Mouse (Mus musculus) layer of hippocampus, adult 2 months (tissue): ENCODE results near the gene Tifab. TPM values are rescaled to one million over a fixed set of nuclear protein-coding genes. Genes with fewer than 3 reads are reported as not detected.
A peak's percentile ranks its signal among the peaks of the same experiment; 100 is the strongest.

Experiments
- DNase-seq, 2 experiments: peaks; one replicate each; pipeline ENCODE4 v3.0.0; 2022; ENCODE audit warnings: low spot score in 2 of 2
- H3K27ac ChIP-seq: fragments of 200-600 bp; 2 replicates; pipeline ENCODE4 v1.8.1; 2022
- H3K4me3 ChIP-seq: fragments of 200-600 bp; 2 replicates; pipeline ENCODE4 v1.8.1; 2022; ENCODE audit warnings: mild to moderate bottlenecking
- CTCF ChIP-seq: fragments of 200-600 bp; conservative IDR thresholded peaks from 2 replicates; pipeline ENCODE4 v1.8.1; 2022; ENCODE audit warnings: antibody characterized with exemption, mild to moderate bottlenecking, moderate library complexity
- long read RNA-seq, 2 experiments: library from polyadenylated mRNA; stranded (forward); transcript quantifications; one replicate each; pipeline ENCODE4 v2.0.0; 2021; ENCODE audit warnings: borderline mapping rate in 2 of 2
- total RNA-seq, 2 experiments: library from RNA; stranded (reverse); gene quantifications; 2 replicates each; pipeline ENCODE4 v1.2.3; 2021

The Tifab gene
- total RNA-seq: 1 to 10 TPM; 1.7 to 1.8 TPM
- long read RNA-seq, experiment 1: 0 reads
- long read RNA-seq, experiment 2, partial matches to known transcripts: 0 of 2 reads
- long read RNA-seq, experiment 2, other reads (novel, unspliced or antisense): 1 of 2 reads

DNA sequence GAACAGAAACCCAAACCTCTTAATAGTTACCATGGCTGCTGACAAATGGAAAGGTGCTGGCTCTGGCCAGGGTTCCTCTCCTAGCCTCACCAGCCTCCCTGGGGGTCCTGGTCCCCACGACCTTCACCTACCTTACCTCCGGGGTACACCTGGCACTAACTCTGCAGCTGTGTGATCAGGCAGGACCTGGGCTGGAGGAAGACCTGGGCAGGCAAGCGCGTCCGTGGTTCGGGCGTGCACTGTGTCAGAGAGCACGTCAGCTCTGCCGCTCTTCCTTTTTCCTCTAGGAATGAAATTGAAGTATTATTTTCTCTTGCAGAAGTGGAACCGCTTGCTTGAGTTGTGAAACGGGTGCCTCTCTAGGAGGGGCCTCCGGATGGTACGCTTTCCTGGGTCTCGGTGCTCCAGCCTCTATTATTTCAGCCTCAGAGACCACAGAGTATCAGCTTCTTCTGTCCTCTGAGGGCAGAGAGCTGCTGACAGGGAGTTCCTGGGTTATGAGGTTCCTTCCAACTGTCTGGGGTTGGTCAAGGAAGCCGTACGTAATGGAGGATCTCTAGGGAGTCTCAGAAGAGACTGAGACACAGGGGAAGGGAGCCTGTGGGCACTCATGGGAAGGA is at the start of gene Tifab:
TSS of gene Tifab (minus strand) at position 470 of the 620 bp plus-strand sequence.
- no peak within 1 kb of the TSS for H3K27ac ChIP-seq
- DNase-seq: no peak
- no peak within 1 kb of the TSS for H3K4me3 ChIP-seq

GRCm38 (mm10) chr13:56226175-56226954 is 47.7 kb upstream of the Tifab start:
- Histone ChIP-seq H3K4me3 (no peak overlapping the region), H3K27ac (peak overlapping the region; percentile 79)
- DNase-seq: peak; percentile 58 to 77
- TF ChIP-seq CTCF: 0 out of 2 replicates have a peak, but pooled peaks have one; percentile 23

More for the DNA sequence above, at the start of gene Tifab:
- TF ChIP-seq CTCF: no peak

DNA sequence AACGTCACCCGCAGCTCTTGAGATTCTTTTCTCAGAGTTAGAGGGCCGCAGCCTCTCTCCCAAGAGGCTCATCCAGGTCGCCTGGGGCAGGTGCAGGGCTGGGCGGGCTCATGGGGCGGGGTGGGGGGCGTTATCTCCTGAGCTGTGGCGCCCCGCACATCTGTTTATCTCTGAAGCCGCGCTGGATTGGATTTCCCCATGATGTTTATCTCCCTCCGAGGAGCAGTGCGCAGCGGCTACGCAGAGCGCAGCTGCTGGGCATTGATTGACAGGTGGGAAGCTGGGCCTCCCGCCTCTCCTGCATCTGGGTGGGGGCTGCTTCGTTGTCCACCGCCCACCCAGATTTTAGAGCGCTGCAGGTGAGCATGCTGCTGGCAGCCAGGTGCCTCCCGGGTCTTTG is 44.9 kb upstream of the Tifab start:
- Histone ChIP-seq H3K4me3 (no peak overlapping the region), H3K27ac (no peak overlapping the region)
- no peak for DNase-seq
- TF ChIP-seq CTCF: no peak

DNA sequence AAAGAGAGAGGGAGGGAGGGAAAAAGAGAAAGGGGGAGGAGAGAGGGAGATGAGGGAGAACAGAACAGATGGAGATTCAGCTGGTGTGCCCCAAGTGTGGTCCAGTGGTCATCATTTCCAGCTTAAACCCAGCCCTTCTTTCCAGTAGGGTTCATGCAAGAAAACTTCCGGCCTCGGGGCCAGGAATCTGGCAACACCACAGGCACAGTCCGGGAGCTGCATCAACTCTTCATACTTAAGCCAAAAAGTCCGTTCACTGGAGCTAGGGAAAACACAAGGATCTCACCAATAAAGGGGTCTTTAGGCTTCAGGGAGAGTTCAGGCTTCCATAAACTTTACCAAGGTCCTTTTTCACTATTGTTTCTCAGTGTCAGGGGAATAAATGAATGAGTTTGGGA is 44.2 kb upstream of the Tifab start:
- peak overlapping the region; percentile 82 for H3K27ac ChIP-seq
- no peak for DNase-seq
- no peak for TF ChIP-seq CTCF
- H3K4me3 ChIP-seq: no peak overlapping the region

- Histone ChIP-seq H3K4me3 (peak overlapping the region; percentile 47), H3K27ac (peak overlapping the region; percentile 82)
- no peak for TF ChIP-seq CTCF
- DNase-seq: peak; percentile 29 to 66
These were observed 43.5 kb upstream of the Tifab start for GRCm38 (mm10) chr13:56221995-56222848.

DNA sequence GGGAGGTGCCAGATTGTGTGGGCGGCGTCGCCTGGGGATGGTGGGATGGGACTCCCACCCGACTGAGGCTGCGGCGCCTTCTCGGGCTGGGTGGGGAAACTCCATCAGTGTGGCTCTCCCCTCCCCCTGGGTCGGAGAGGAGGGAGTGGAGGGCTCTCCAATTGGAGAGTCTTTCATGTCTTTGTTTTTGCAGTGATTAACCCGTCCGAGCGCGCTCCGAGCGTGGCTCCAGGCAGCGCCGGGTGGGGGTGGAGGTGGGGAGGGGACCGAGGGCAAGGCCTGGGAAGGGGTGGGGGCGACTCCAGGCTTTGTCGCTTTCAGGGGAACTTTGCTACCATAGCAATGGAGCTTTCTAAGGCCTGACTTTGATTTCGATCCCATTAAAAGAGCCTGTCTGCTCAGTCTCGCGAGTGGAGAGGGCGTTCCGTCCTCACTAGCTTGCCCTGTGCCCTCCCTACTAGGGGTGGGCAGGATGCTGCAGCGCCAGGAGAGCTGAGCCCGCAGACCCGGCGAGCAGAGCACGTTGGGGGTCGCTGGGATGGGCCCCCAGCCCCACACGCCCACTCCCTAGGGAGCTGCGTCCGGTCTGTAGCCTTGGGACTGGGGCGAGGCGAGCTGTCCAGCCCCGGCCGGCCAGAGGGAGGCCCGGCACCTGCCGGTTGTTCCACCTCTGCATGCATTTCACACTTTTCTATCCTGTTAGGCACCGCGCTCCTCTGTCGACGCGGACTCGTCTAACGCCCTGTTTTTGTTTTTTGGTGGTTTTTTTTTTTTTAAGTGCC is 42.6 kb upstream of the Tifab start:
- peak overlapping the region; percentile 47 for H3K4me3 ChIP-seq
- H3K27ac ChIP-seq: peak overlapping the region; percentile 82
- peak; percentile 14; the same call in 1 of the 2 replicates for TF ChIP-seq CTCF
- DNase-seq: peak in 1 of 2 experiments; percentile 30

DNA sequence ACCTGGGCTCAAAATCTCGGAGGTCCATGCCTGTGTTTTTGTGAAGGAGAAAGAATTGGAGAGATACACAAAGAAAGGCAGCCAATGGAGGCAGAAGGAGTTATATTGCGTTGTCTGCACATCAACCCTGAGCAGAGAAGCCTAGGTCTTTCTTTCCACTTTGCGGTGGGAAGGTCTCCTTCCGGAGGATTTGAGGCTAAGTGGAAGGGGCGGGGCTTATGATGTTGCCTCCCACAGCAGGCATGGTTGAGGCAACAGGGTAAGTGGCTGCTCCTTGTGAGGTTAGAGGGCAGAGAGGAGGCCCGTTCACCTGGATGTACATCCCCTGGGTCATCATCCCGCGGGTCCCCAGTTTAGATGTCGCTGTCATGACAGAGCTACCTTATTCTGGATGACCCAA is 40.6 kb upstream of the Tifab start:
- Histone ChIP-seq H3K4me3 (no peak overlapping the region), H3K27ac (no peak overlapping the region)
- no peak for DNase-seq
- TF ChIP-seq CTCF: no peak

DNA sequence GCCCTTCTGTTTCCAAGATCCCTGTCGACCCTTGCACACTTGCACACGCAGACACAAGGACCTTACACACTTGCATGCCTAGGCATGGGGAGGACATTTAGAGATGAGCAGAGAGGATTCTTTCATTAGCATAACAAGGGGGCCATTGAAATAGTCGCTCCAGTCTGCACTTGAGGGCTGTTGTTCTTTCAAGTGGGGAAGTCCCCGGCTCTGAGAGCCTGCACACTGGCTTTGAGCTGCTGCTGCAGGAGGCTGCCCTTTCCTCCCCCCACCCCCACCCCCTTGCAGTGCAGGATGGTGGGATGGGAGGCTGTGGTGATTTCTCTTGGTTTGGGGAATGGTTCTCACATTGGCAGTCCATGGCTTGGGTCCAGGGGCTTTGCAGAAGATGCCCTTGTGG is 37.4 kb upstream of the Tifab start:
- Histone ChIP-seq H3K4me3 (no peak overlapping the region), H3K27ac (no peak overlapping the region)
- DNase-seq: no peak
- no peak for TF ChIP-seq CTCF

DNA sequence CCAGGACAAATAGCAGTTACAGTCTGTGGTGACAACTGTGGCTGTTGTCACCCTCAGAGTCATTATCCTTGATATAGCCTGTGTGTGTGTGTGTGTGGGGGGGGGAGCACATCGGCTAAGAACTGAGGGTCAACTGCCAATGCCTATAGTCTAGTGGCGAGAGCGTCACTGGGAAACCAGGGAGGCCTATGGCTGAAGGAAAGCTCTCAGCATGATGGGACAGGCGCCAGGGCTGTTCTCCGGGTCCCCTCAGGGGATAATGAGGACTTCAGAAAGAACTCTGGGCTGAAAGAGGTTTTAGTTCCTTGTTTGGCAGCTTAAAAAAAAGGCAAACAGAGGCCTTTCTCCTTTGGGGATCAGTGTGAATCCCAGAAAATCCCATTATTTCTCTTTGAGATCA is 35.9 kb upstream of the Tifab start:
- TF ChIP-seq CTCF: no peak
- no peak overlapping the region for H3K4me3 ChIP-seq
- no peak for DNase-seq
- no peak overlapping the region; the same call in 1 of the 2 replicates for H3K27ac ChIP-seq

DNA sequence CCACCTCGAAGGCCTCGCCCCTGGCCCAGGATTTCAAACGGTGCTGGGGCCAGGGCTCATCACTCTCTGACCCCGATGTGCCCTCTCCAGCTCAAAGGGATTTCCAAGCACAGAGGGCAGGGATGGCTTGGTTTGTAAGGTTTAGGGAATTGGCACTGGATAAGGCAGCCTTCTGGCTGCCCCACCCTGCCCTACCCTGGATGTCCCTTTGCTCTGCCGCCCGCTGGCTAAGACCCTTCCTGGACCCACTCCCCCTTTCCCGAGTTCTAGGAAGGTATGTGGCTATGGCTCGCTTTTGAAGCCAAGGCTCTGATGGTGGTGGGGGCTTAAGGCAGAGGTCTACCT is 30.4 kb upstream of the Tifab start:
- TF ChIP-seq CTCF: no peak
- no peak for DNase-seq
- H3K4me3 ChIP-seq: no peak overlapping the region; the same call in 1 of the 2 replicates
- no peak overlapping the region for H3K27ac ChIP-seq

- no peak for DNase-seq
- Histone ChIP-seq H3K27ac (no peak overlapping the region), H3K4me3 (no peak overlapping the region; the same call in 1 of the 2 replicates)
- TF ChIP-seq CTCF: no peak
These were observed 29.8 kb upstream of the Tifab start for GRCm38 (mm10) chr13:56208225-56209066.
